Mouse (Mus musculus) liver, embryonic 14.5 days (tissue): ENCODE measurements around the gene Cdc37l1. TPM values are rescaled to one million over a fixed set of nuclear protein-coding genes. Genes with fewer than 3 reads are reported as not detected.

Experiments used
- ATAC-seq: fragments of 200-750 bp; cut with Nextera tagmentation; 2 replicates; pipeline ENCODE4 v1.8.0; 2017; ENCODE audit warnings: moderate number of reproducible peaks, mild to moderate bottlenecking, moderate library complexity; ENCODE audit not compliant: insufficient read depth
- DNase-seq, 3 experiments: peaks; one replicate each; pipeline ENCODE4 v3.0.0-alpha.2; 2012 to 2013; ENCODE audit warnings: low read depth in 3 of 3, low spot score in 3 of 3
- H3K27ac ChIP-seq: fragments of 300-500 bp; sonication (generic); 2 replicates; pipeline ENCODE4 v1.5.1; 2014; ENCODE audit warnings: moderate library complexity, mild to moderate bottlenecking, control low read depth, inconsistent platforms
- H3K27me3 ChIP-seq: fragments of 300-500 bp; sonication (generic); 2 replicates; pipeline ENCODE4 v1.6.1; 2014; ENCODE audit warnings: mild to moderate bottlenecking, low read length, moderate library complexity; ENCODE audit not compliant: control insufficient read depth, insufficient read depth
- H3K36me3 ChIP-seq: fragments of 300-500 bp; sonication (generic); replicated peaks from 2 replicates; pipeline ENCODE4 v1.6.1; 2014; ENCODE audit warnings: low read depth; ENCODE audit not compliant: control insufficient read depth, insufficient read depth
- H3K4me1 ChIP-seq, 2 experiments: fragments of 200-500 bp in 1 of 2; fragments of 300-500 bp in 1 of 2; sonication (generic) in 1 of 2; replicated peaks; 2 replicates each; pipeline ENCODE4 v1.6.1; 2012 to 2014; ENCODE audit warnings: antibody characterized with exemption in 1 of 2, inconsistent platforms in 1 of 2, low read length in 1 of 2; ENCODE audit not compliant: control insufficient read depth in 2 of 2, insufficient read depth in 2 of 2
- H3K4me2 ChIP-seq: fragments of 300-500 bp; sonication (generic); 2 replicates; pipeline ENCODE4 v1.6.1; 2014; ENCODE audit warnings: low read depth, mild to moderate bottlenecking, control low read depth, moderate library complexity
- H3K4me3 ChIP-seq, 2 experiments: fragments of 200-500 bp in 1 of 2; fragments of 300-500 bp in 1 of 2; sonication (generic) in 1 of 2; 2 replicates each; pipeline ENCODE4 v1.5.1; 2012 to 2014; ENCODE audit warnings: low read depth in 2 of 2, low read length in 2 of 2, mild to moderate bottlenecking in 2 of 2, control low read depth in 1 of 2, inconsistent platforms in 1 of 2, moderate library complexity in 1 of 2; ENCODE audit not compliant: insufficient read depth in 1 of 2
- H3K9ac ChIP-seq: fragments of 300-500 bp; sonication (generic); replicated peaks from 2 replicates; pipeline ENCODE4 v1.6.1; 2014; ENCODE audit warnings: mild to moderate bottlenecking, control low read depth, moderate library complexity
- H3K9me3 ChIP-seq: fragments of 300-500 bp; sonication (generic); 2 replicates; pipeline ENCODE4 v1.6.1; 2016; ENCODE audit warnings: low read length, mixed read lengths; ENCODE audit not compliant: control insufficient read depth
- CTCF ChIP-seq: IDR thresholded peaks from 2 replicates; pipeline ENCODE4 v1.5.1; 2016; ENCODE audit warnings: antibody characterized with exemption, low read depth, control low read depth
- EP300 ChIP-seq: IDR thresholded peaks from 2 replicates; pipeline ENCODE4 v1.6.1; 2016; ENCODE audit warnings: antibody characterized with exemption, low read depth
- WGBS: fragments of 180-500 bp; shearing (Covaris S2); extraction: QIAGEN DNeasy Blood & Tissue Kit; methylation state at CpG from one replicate; pipeline ENCODE4 v1.1.7; 2014; ENCODE audit not compliant: insufficient replicate concordance; 5-methylcytosine and 5-hydroxymethylcytosine counted together
- polyA plus RNA-seq, 2 experiments: library from polyadenylated mRNA; depleted of rRNA in 1 of 2; stranded (reverse) in 1 of 2; unstranded in 1 of 2; fragments of >200 nt; fragmentation: Nextera tagmentation in 1 of 2; extraction: Ambion mirVana in 1 of 2; gene quantifications; 2 replicates each; pipeline versions ENCODE4 v1.2.1 to v1.2.3; 2012 to 2014

The Cdc37l1 gene
- polyA plus RNA-seq, 2 experiments, result 8.3 to 8.7 TPM

- TF ChIP-seq CTCF (no peak), EP300 (no peak)
- Histone ChIP-seq H3K36me3 (peaks cover 39% of the 10 kb centered on the region), H3K9me3 (no peaks in the 10 kb centered on the region), H3K27ac (no peak overlapping the region), H3K9ac (no peak overlapping the region), H3K4me2 (no peak overlapping the region), H3K4me3 (no peak overlapping the region), H3K27me3 (no peaks in the 10 kb centered on the region), H3K4me1 (no peaks in the 10 kb centered on the region)
- ATAC-seq, result no peak
- no peak for DNase-seq
- WGBS, result 78% methylated on average over 7 of the region's 7 CpGs
Measured at GRCm38 (mm10) chr19:29021754-29022345, 31.7 kb downstream of the Cdc37l1 start.

GRCm38 (mm10) chr19:29024391-29024947, 34.3 kb downstream of the Cdc37l1 start:
- no peak overlapping the region for H3K4me3 ChIP-seq
- ATAC-seq, result no peak
- peaks cover 37% of the 10 kb centered on the region for H3K36me3 ChIP-seq
- TF ChIP-seq CTCF (no peak), EP300 (no peak)
- H3K4me2 ChIP-seq, result no peak overlapping the region
- WGBS, result 62% methylated on average over 11 of the region's 11 CpGs
- no peaks in the 10 kb centered on the region for H3K27me3 ChIP-seq
- no peak overlapping the region for H3K27ac ChIP-seq
- no peaks in the 10 kb centered on the region for H3K9me3 ChIP-seq
- no peaks in the 10 kb centered on the region for H3K4me1 ChIP-seq
- no peak overlapping the region for H3K9ac ChIP-seq
- DNase-seq, result no peak

GRCm38 (mm10) chr19:29031788-29032187, 41.6 kb downstream of the Cdc37l1 start:
- ATAC-seq (no peak), DNase-seq (no peak)
- TF ChIP-seq EP300 (no peak), CTCF (no peak)
- H3K4me1 ChIP-seq, result no peaks in the 10 kb centered on the region
- H3K4me2 ChIP-seq, result no peak overlapping the region
- H3K9me3 ChIP-seq, result no peaks in the 10 kb centered on the region
- H3K27me3 ChIP-seq, result no peaks in the 10 kb centered on the region
- H3K4me3 ChIP-seq, result no peak overlapping the region
- no peaks in the 10 kb centered on the region; the same call in 1 of the 2 replicates for H3K36me3 ChIP-seq
- H3K27ac ChIP-seq, result no peak overlapping the region
- 66% methylated on average over 3 of the region's 3 CpGs for WGBS
- no peak overlapping the region for H3K9ac ChIP-seq

- TF ChIP-seq EP300, result no peak
- no peak for TF ChIP-seq CTCF
- Histone ChIP-seq H3K9ac (no peak overlapping the region), H3K9me3 (no peaks in the 10 kb centered on the region), H3K27me3 (no peaks in the 10 kb centered on the region), H3K36me3 (peaks cover 4% of the 10 kb centered on the region), H3K4me1 (no peaks in the 10 kb centered on the region), H3K4me2 (no peak overlapping the region), H3K27ac (no peak overlapping the region), H3K4me3 (no peak overlapping the region)
- DNase-seq (no peak), ATAC-seq (no peak)
Measured at GRCm38 (mm10) chr19:29032662-29033061, 42.5 kb downstream of the Cdc37l1 start.

GRCm38 (mm10) chr19:29037026-29037425, 46.9 kb downstream of the Cdc37l1 start:
- H3K27me3 ChIP-seq, result no peaks in the 10 kb centered on the region
- no peaks in the 10 kb centered on the region for H3K4me1 ChIP-seq
- DNase-seq (no peak), ATAC-seq (no peak)
- TF ChIP-seq EP300 (no peak), CTCF (no peak)
- H3K4me3 ChIP-seq, result no peak overlapping the region
- H3K9ac ChIP-seq, result no peak overlapping the region
- peaks cover 4% of the 10 kb centered on the region for H3K36me3 ChIP-seq
- 80% methylated on average over 5 of the region's 5 CpGs for WGBS
- H3K27ac ChIP-seq, result no peak overlapping the region
- no peaks in the 10 kb centered on the region; the same call in 1 of the 2 replicates for H3K9me3 ChIP-seq
- H3K4me2 ChIP-seq, result no peak overlapping the region
